Mouse (Mus musculus): ENCODE data around the gene Csrnp2.

Csrnp2 gene

DNA sequence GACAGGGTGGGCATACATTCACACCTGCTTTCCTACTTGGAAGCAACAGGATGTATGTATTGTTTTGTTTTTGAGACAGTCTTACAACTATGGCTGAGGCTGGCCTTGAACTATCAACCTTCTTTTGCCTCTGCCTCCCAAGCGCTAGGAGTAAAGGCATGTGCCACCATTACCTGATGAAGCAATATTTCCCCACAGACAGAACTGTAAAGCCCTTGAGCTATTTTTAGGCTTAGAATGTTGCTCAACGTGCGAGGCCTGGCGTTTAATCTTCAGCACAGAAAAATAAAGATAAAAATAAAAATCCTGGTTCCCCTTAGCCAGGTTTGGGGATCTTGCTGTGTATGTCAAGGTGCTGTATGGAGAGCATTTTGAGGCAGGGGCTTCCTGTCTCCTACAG, 59.2 kb downstream of the Csrnp2 start:
- intact Hi-C loops (cut with DNase I) = no loop called here

DNA sequence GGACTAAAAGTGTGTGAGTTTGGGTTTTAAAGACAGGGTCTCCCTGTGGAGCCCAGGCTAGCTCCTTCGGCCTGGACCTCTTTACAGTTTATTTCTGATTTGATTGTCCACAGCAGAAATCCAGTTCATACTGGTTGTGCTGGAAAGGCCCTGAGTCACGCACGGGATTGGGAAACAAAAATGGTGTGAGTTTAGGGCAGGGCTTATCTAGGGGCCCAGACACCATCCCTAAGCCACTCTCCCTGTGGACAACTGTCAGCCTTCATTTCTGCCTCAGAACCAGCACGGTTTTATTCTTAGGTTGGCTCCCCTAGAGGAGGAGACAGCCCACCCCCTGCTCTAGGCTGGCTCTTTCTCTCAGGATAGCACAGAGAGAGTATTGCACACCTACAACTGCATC, 62.1 kb downstream of the Csrnp2 start:
- intact Hi-C loops (cut with DNase I) = no loop called here

DNA sequence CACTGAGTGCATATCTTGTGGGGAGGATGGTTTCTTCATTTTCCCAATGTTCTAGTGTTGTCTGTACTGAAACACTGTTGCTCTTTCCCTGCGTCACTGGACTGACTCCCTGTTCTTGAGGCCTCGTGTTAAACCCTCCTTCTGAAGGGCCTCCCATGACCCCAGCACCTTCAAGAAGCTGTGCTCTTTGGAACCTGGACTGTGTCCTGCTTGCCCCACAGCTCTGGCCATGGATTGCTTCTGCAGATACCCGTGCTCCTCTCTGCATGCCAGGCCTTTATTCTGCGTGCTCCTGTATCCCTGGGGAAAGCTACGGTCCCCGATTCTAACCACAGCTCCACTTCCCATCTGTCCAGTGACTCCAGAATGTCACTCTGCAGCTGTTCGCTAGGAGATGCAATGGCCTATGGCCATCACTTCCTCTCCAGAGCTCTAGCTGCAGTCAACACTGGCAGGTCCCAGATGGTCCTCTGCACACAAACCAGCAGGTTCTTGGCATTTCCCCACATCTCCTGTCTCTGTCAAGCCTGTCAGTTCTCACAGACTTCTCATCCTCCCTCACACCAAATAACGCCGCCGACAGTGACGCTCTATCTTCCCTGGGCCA, 65.2 kb downstream of the Csrnp2 start:
- intact Hi-C loops (cut with DNase I) = no loop called here
